Mouse (Mus musculus): ENCODE data around the gene Mdc1. TPM values are rescaled to one million over a fixed set of nuclear protein-coding genes. Genes with fewer than 3 reads are reported as not detected.

The Mdc1 gene
- polyA plus RNA-seq, 1 experiment, result 8.2 TPM

DNA sequence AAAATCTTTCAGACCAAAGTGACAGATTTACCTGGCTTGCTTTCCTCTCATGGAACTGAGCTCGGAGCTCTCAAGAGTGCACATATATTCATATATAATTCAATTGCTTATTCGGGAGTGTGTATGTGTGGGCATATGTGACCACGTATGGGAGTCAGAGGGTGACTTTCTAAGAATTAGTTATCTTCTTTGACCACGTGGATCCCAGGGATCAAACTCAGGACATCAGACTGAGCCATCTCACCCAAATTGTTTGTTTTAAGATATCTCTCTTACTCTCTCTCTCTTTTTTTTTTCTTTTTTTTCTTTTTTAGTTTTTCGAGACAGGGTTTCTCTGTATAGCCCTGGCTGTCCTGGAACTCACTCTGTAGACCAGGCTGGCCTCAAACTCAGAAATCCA is 21.2 kb upstream of the Mdc1 start:
- 91% methylated on average over 5 of the region's 5 CpGs for WGBS
- TF ChIP-seq POLR2A (IDR thresholded peaks at IDR 0.05; ENCODE audit: borderline replicate concordance, extremely low read depth, low read depth, low read length) (no peak), CTCF (IDR thresholded peaks at IDR 0.05; ENCODE audit: insufficient read depth, low read length) (no peak)
- DNase-seq, result no peak

DNA sequence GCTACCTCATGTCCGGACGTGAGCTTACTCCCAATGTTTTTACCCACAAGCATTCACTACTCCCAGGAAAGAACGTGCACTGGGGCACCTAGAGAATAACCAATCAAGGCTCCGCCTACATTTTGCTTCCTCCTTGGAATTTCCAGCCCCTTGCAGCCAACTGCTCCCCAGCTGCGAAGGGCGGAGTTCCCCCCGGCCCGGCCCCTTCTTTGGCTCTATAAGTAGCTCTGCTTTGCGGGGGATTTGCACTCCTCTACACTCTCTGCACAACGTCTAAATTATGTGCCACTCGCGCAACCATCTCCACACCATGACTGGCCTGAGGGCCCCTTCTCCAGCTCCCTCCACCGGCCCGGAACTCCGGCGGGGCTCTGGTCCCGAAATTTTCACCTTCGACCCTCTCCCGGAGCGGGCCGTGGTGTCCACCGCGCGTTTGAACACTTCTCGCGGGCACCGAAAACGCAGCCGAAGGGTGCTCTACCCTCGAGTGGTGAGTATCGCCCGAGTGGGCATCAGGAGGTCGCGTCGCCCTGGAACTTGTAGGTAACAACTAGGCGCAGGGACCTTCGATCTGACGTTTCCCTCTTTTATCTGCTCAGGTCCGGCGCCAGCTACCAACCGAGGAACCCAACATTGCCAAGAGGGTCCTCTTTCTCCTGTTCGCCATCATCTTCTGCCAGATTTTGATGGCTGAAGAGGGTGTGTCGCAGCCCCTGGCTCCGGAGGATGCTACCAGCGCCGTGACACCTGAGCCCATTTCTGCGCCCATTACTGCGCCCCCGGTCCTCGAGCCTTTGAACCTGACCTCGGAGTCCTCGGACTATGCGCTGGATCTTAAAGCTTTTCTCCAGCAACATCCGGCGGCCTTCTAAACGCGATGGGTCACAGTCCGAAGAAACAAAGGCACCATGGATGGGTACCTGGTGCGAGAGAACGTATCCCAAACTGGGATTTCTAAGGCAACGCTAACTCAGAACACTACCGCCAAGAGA is 19.6 kb upstream of the Mdc1 start, which contains the start of gene Ier3:
Ier3 (plus strand) TSS at position 246 of the 992 bp plus-strand sequence.
- peak; percentile 93 for DNase-seq
- H3K4me1 ChIP-seq (ENCODE audit: control insufficient read depth, insufficient read depth, low read length), result 0 out of 2 replicates have a peak, but pooled peaks cover 2% of the 10 kb centered on the region
- peak; percentile 97 for TF ChIP-seq POLR2A (IDR thresholded peaks at IDR 0.05; ENCODE audit: borderline replicate concordance, extremely low read depth, low read depth, low read length)
- no peak for TF ChIP-seq CTCF (IDR thresholded peaks at IDR 0.05; ENCODE audit: insufficient read depth, low read length)
- peak within 1 kb of the TSS; percentile 91 for H3K4me3 ChIP-seq (replicated peaks; ENCODE audit: extremely low read depth, low read depth, low read length)
- under 1% methylated on average over 62 of the region's 62 CpGs for WGBS

More for the DNA sequence above, 21.2 kb upstream of the Mdc1 start:
- Histone ChIP-seq H3K4me3 (replicated peaks; ENCODE audit: extremely low read depth, low read depth, low read length) (no peak overlapping the region), H3K4me1 (ENCODE audit: control insufficient read depth, insufficient read depth, low read length) (peaks cover 7% of the 10 kb centered on the region; the same call in 1 of the 2 replicates)

DNA sequence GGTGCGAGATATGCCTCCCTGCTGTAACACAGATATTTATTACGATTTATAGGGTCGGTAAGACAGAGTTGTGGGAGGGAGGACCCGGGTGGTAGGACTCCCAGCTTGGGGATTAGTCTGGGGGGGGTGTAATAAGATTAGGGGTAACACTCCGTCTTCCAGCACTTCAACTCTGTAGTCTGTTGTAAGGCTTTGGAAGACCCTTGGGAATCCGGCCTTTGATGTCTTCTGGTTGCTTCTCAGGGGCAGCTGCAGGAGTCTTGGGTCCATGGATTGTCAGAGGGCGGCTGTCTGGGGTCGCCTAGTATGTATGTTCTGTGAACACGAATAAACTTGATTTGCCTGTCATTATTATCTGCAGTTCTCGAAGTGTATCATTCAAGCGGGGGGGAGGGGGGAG is 18.8 kb upstream of the Mdc1 start:
- Histone ChIP-seq H3K4me3 (replicated peaks; ENCODE audit: extremely low read depth, low read depth, low read length) (peak overlapping the region; percentile 91), H3K4me1 (ENCODE audit: control insufficient read depth, insufficient read depth, low read length) (0 out of 2 replicates have a peak, but pooled peaks cover 2% of the 10 kb centered on the region)
- DNase-seq, result no peak
- WGBS, result 2% methylated on average over 11 of the region's 11 CpGs
- TF ChIP-seq POLR2A (IDR thresholded peaks at IDR 0.05; ENCODE audit: borderline replicate concordance, extremely low read depth, low read depth, low read length) (no peak), CTCF (IDR thresholded peaks at IDR 0.05; ENCODE audit: insufficient read depth, low read length) (no peak)

DNA sequence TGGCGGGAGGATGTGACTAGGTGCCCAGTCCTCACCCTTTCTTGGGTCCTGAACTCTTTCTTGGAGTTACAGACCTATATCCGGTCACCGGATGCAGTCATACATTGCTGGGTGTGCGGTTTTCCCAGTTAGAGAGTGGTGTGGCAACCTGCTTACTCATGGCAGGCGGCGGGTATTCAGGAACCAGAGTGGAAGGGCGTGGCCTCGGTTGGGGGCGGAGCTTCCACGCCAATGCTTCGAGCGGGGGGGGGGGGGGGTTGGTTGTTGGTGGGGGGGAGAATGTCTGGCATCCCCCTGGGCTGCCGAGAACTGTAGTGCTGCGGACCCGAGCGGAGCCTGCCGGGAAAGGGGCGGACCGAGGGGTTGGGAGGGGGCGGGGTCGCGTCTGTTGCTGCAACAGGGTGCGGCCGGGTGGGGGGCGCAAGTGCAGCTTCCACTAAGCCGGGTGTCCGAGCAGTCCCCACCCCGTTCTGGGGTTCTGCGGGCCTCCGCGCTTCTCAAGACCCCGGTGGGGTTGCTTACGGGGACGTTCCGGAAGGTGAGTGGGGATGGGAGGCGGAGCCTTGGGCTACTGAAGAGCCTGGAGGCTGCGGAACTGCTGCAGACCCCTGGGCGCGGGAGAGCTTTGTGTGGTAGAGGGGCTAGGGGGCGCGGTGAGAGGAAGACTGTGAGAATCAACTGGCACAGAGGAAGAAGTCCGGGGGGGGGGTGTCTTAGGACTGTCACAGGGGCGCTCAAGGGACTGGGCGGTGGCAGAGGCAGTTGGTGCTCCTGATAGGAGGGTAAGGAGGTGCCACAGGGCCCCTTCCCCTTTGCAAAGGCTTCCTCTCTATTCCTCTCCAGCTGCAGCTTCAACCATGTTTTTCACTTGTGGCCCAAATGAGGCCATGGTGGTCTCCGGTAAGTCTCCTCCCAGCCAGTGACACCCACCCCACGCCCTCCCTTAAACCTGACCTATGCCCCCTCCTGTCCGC is 18.1 kb upstream of the Mdc1 start, which contains the start of gene Flot1:
Flot1 (plus strand) TSS at position 267 of the 974 bp plus-strand sequence.
- 2% methylated on average over 47 of the region's 47 CpGs for WGBS
- peak; percentile 87 for DNase-seq
- H3K4me1 ChIP-seq (ENCODE audit: control insufficient read depth, insufficient read depth, low read length), result 0 out of 2 replicates have a peak, but pooled peaks cover 2% of the 10 kb centered on the region
- TF ChIP-seq POLR2A (IDR thresholded peaks at IDR 0.05; ENCODE audit: borderline replicate concordance, extremely low read depth, low read depth, low read length), result peak; percentile 72
- no peak for TF ChIP-seq CTCF (IDR thresholded peaks at IDR 0.05; ENCODE audit: insufficient read depth, low read length)
- H3K4me3 ChIP-seq (replicated peaks; ENCODE audit: extremely low read depth, low read depth, low read length), result peak within 1 kb of the TSS; percentile 91

DNA sequence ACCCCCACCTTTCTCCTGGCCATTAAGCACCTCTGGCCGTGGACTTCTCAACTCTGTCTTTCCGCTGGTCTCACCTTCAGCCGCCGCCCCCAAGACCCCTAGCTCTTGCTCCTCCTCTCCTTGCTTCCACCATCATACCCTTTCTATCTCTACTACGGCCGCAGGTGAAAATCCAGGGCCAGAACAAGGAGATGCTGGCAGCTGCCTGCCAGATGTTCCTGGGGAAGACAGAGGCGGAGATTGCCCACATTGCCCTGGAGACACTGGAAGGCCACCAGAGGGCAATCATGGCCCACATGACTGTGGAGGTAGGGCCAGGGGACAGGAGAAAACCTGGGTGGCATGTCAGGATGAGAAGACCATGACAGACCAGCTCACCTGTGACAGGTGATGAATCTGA is 16.9 kb upstream of the Mdc1 start:
- 63% methylated on average over 7 of the region's 7 CpGs for WGBS
- DNase-seq, result no peak

DNA sequence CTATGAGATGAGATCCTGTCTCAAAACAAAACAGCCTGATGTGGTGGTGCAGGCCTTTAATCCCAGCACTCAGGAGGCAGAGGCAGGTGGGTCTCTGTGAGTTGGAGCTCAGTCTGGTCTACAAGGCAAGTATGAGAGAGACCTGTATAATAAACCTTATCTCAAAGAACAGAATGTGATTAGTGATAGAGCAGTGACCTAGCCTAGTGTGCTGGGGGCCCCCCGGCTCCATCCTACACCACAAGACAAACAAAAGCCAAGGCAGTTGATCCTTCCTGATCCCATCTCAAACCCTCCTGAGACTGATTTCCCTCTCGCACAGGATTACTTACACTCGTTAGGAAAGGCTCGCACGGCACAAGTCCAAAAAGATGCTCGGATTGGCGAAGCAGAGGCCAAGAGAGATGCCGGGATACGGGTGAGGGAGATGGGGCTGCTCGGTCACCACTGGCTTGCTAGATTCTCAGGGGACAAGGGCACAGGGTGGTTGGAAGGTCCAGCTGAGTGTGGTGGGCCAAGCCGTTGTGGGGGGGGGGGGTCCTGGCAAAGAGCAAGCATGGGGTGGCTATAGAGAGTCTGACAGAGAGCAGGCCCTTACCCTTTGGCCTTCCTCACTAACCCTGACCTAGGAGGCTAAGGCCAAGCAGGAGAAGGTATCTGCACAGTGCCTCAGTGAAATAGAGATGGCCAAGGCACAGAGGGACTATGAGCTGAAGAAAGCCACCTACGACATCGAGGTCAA is 16.0 kb upstream of the Mdc1 start:
- Histone ChIP-seq H3K4me1 (ENCODE audit: control insufficient read depth, insufficient read depth, low read length) (peaks cover 8% of the 10 kb centered on the region; the same call in 1 of the 2 replicates), H3K4me3 (replicated peaks; ENCODE audit: extremely low read depth, low read depth, low read length) (no peak overlapping the region)
- WGBS, result 94% methylated on average over 13 of the region's 13 CpGs
- DNase-seq, result no peak
- no peak for TF ChIP-seq CTCF (IDR thresholded peaks at IDR 0.05; ENCODE audit: insufficient read depth, low read length)
- no peak for TF ChIP-seq POLR2A (IDR thresholded peaks at IDR 0.05; ENCODE audit: borderline replicate concordance, extremely low read depth, low read depth, low read length)

More for the DNA sequence above, 16.9 kb upstream of the Mdc1 start:
- Histone ChIP-seq H3K4me3 (replicated peaks; ENCODE audit: extremely low read depth, low read depth, low read length) (no peak overlapping the region), H3K4me1 (ENCODE audit: control insufficient read depth, insufficient read depth, low read length) (0 out of 2 replicates have a peak, but pooled peaks cover 3% of the 10 kb centered on the region)
- TF ChIP-seq POLR2A (IDR thresholded peaks at IDR 0.05; ENCODE audit: borderline replicate concordance, extremely low read depth, low read depth, low read length) (no peak), CTCF (IDR thresholded peaks at IDR 0.05; ENCODE audit: insufficient read depth, low read length) (peak; percentile 55; the same call in 1 of the 2 replicates)

DNA sequence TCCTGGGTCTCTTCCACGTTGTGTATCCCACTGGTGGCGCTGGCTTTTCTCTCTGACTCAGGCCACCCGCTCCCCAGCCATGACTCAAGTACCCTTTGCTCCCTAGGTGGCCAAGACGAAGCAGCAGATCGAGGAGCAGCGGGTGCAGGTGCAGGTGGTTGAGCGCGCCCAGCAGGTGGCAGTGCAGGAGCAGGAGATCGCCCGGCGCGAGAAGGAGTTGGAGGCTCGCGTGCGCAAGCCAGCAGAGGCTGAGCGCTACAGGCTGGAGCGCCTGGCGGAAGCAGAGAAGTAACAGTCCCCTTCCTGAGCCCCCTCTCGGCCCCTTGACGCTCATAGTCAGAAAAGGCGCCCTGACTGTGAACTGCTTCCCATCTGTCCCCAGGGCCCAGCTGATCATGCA is 11.6 kb upstream of the Mdc1 start:
- peak; percentile 79 for DNase-seq
- TF ChIP-seq CTCF (IDR thresholded peaks at IDR 0.05; ENCODE audit: insufficient read depth, low read length) (peak; percentile 71), POLR2A (IDR thresholded peaks at IDR 0.05; ENCODE audit: borderline replicate concordance, extremely low read depth, low read depth, low read length) (no peak)
- 5% methylated on average over 21 of the region's 21 CpGs for WGBS
- H3K4me1 ChIP-seq (ENCODE audit: control insufficient read depth, insufficient read depth, low read length), result peaks cover 6% of the 10 kb centered on the region; the same call in 1 of the 2 replicates
- no peak overlapping the region for H3K4me3 ChIP-seq (replicated peaks; ENCODE audit: extremely low read depth, low read depth, low read length)

All from lung, adult 2 months (tissue).